Mouse (Mus musculus) hindbrain, postnatal 0 days (tissue): ENCODE results near the gene Kcnk2. TPM values are rescaled to one million over a fixed set of nuclear protein-coding genes. Genes with fewer than 3 reads are reported as not detected.

Source experiments
- ATAC-seq: fragments of 200-750 bp; cut with Nextera tagmentation; 2 replicates; pipeline ENCODE4 v1.8.0; 2017; ENCODE audit warnings: mild to moderate bottlenecking, moderate TSS enrichment, moderate library complexity
- DNase-seq: peaks from one replicate; pipeline ENCODE4 v3.0.0-alpha.2; 2015; ENCODE audit warnings: low spot score
- H3K27ac ChIP-seq: fragments of 300-500 bp; sonication (generic); 2 replicates; pipeline ENCODE4 v1.5.1; 2014; ENCODE audit warnings: mild to moderate bottlenecking
- H3K27me3 ChIP-seq: fragments of 300-500 bp; sonication (generic); 2 replicates; pipeline ENCODE4 v1.6.1; 2014; ENCODE audit warnings: low read length, mixed read lengths; ENCODE audit not compliant: insufficient read depth
- H3K36me3 ChIP-seq: fragments of 300-500 bp; sonication (generic); 2 replicates; pipeline ENCODE4 v1.6.1; 2014; ENCODE audit warnings: low read length, mixed read lengths; ENCODE audit not compliant: insufficient read depth
- H3K4me1 ChIP-seq: fragments of 300-500 bp; sonication (generic); 2 replicates; pipeline ENCODE4 v1.6.1; 2014; ENCODE audit warnings: antibody characterized with exemption, low read length, mixed read lengths; ENCODE audit not compliant: insufficient read depth
- H3K4me2 ChIP-seq: fragments of 300-500 bp; sonication (generic); 2 replicates; pipeline ENCODE4 v1.6.1; 2014; ENCODE audit warnings: low read depth, mild to moderate bottlenecking, low read length, moderate library complexity, mixed read lengths
- H3K4me3 ChIP-seq: fragments of 300-500 bp; sonication (generic); 2 replicates; pipeline ENCODE4 v1.5.1; 2014; ENCODE audit warnings: low read length
- H3K9ac ChIP-seq: fragments of 300-500 bp; sonication (generic); replicated peaks from 2 replicates; pipeline ENCODE4 v1.6.1; 2014; ENCODE audit warnings: mild to moderate bottlenecking, low read length, moderate library complexity, mixed read lengths
- H3K9me3 ChIP-seq: fragments of 300-500 bp; sonication (generic); 2 replicates; pipeline ENCODE4 v1.6.1; 2016; ENCODE audit warnings: low read length, mixed read lengths
- CTCF ChIP-seq: IDR thresholded peaks from 2 replicates; pipeline ENCODE4 v1.5.1; 2016; ENCODE audit warnings: antibody characterized with exemption, control low read depth, low read depth
- WGBS: fragments of 180-500 bp; shearing (Covaris S2); extraction: QIAGEN DNeasy Blood & Tissue Kit; methylation state at CpG from one replicate; pipeline ENCODE4 v1.1.7; 2014; 5-methylcytosine and 5-hydroxymethylcytosine counted together
- polyA plus RNA-seq: library from polyadenylated mRNA; unstranded; fragments of >200 nt; fragmentation: Nextera tagmentation; extraction: Ambion mirVana; gene quantifications from 2 replicates; pipeline ENCODE4 v1.2.1, GENCODE M21; 2015
- total RNA-seq: library from RNA; depleted of rRNA; stranded (reverse); fragments of >200 nt; gene quantifications from 2 replicates; pipeline ENCODE4 v1.2.3, GENCODE M21; 2014

Gene Kcnk2
- total and polyA plus RNA-seq, 2 experiments from 2014 or later: 13.2 to 16.2 TPM

GRCm38 (mm10) chr1:189349205-189349604, 52.9 kb downstream of the Kcnk2 start:
- Histone ChIP-seq H3K4me2 (no peak overlapping the region), H3K4me3 (no peak overlapping the region), H3K36me3 (no peaks in the 10 kb centered on the region), H3K9me3 (no peaks in the 10 kb centered on the region), H3K4me1 (peaks cover 2% of the 10 kb centered on the region; the same call in 1 of the 2 replicates), H3K9ac (no peak overlapping the region), H3K27ac (no peak overlapping the region), H3K27me3 (no peaks in the 10 kb centered on the region)
- TF ChIP-seq CTCF: 0 out of 2 replicates have a peak, but pooled peaks have one; percentile 8
- 94% methylated on average over 5 of the region's 5 CpGs for WGBS
- ATAC-seq: no peak
- no peak for DNase-seq

GRCm38 (mm10) chr1:189345166-189345565, 56.9 kb downstream of the Kcnk2 start:
- Histone ChIP-seq H3K9me3 (no peaks in the 10 kb centered on the region), H3K27me3 (no peaks in the 10 kb centered on the region), H3K27ac (no peak overlapping the region), H3K4me1 (peaks cover 11% of the 10 kb centered on the region; the same call in 1 of the 2 replicates), H3K9ac (no peak overlapping the region), H3K36me3 (no peaks in the 10 kb centered on the region), H3K4me2 (no peak overlapping the region), H3K4me3 (no peak overlapping the region)
- ATAC-seq: no peak
- 81% methylated on average over 5 of the region's 5 CpGs for WGBS
- DNase-seq: no peak
- no peak for TF ChIP-seq CTCF

GRCm38 (mm10) chr1:189343301-189344251, 58.5 kb downstream of the Kcnk2 start:
- Histone ChIP-seq H3K4me1 (peaks cover 11% of the 10 kb centered on the region; the same call in 1 of the 2 replicates), H3K4me2 (peak overlapping the region; percentile 82), H3K4me3 (peak overlapping the region; percentile 63), H3K27ac (peak overlapping the region; percentile 75), H3K9ac (peak overlapping the region; percentile 79), H3K27me3 (no peaks in the 10 kb centered on the region), H3K9me3 (no peaks in the 10 kb centered on the region), H3K36me3 (no peaks in the 10 kb centered on the region)
- DNase-seq: peak; percentile 53
- under 1% methylated on average over 72 of the region's 82 CpGs for WGBS
- peak; percentile 82 for ATAC-seq
- TF ChIP-seq CTCF: peak; percentile 44

GRCm38 (mm10) chr1:189342416-189343104, 59.5 kb downstream of the Kcnk2 start:
- DNase-seq (peak; percentile 40), ATAC-seq (0 out of 2 replicates have a peak, but pooled peaks have one; percentile 55)
- Histone ChIP-seq H3K9ac (peak overlapping the region; percentile 79), H3K9me3 (no peaks in the 10 kb centered on the region), H3K4me2 (peak overlapping the region; percentile 82), H3K27ac (no peak overlapping the region), H3K4me3 (peak overlapping the region; percentile 63), H3K36me3 (no peaks in the 10 kb centered on the region), H3K4me1 (peaks cover 11% of the 10 kb centered on the region; the same call in 1 of the 2 replicates), H3K27me3 (no peaks in the 10 kb centered on the region)
- no peak for TF ChIP-seq CTCF
- WGBS: 2% methylated on average over 29 of the region's 30 CpGs

- H3K27me3 ChIP-seq: no peaks in the 10 kb centered on the region
- no peak for TF ChIP-seq CTCF
- H3K9me3 ChIP-seq: no peaks in the 10 kb centered on the region
- peak overlapping the region; percentile 82 for H3K4me2 ChIP-seq
- H3K27ac ChIP-seq: no peak overlapping the region
- 47% methylated on average over 4 of the region's 4 CpGs for WGBS
- no peaks in the 10 kb centered on the region for H3K36me3 ChIP-seq
- no peak overlapping the region for H3K9ac ChIP-seq
- peak overlapping the region; percentile 20 for H3K4me3 ChIP-seq
- H3K4me1 ChIP-seq: peaks cover 11% of the 10 kb centered on the region; the same call in 1 of the 2 replicates
- no peak for DNase-seq
- ATAC-seq: no peak
Observed at GRCm38 (mm10) chr1:189341381-189341917, 60.6 kb downstream of the Kcnk2 start.

- Histone ChIP-seq H3K4me2 (no peak overlapping the region), H3K27me3 (no peaks in the 10 kb centered on the region), H3K27ac (no peak overlapping the region), H3K9me3 (no peaks in the 10 kb centered on the region), H3K36me3 (no peaks in the 10 kb centered on the region), H3K4me3 (no peak overlapping the region), H3K4me1 (no peaks in the 10 kb centered on the region), H3K9ac (no peak overlapping the region)
- peak; percentile 42; the same call in 1 of the 2 replicates for TF ChIP-seq CTCF
- ATAC-seq (no peak), DNase-seq (peak; percentile 21)
- 69% methylated on average over 2 of the region's 2 CpGs for WGBS
Observed at GRCm38 (mm10) chr1:189315896-189316295, 86.2 kb downstream of the Kcnk2 start.
